Mouse (Mus musculus): ENCODE results near the gene Ankrd12.

GRCm38 (mm10) chr17:66092664-66093063 lies 15.8 kb upstream of the Ankrd12 start:
- TF ChIP-seq CTCF (IDR thresholded peaks at IDR 0.05; ENCODE audit: low read depth, low read length) (no peak), POLR2A (IDR thresholded peaks at IDR 0.05; ENCODE audit: borderline replicate concordance, low read depth, low read length) (no peak)
